Mouse (Mus musculus): ENCODE measurements around the gene Rp9.
"Not testable (repeated sequence)": the region's sequence is repeated elsewhere in the genome, so short reads cannot be mapped to it uniquely, and the experiment has no call there.

Gene Rp9

GRCm38 (mm10) chr9:22461946-22462345, 7.6 kb downstream of the Rp9 start:
- DNase-seq (ENCODE audit: low spot score): no peak

- no peak for DNase-seq (ENCODE audit: low spot score)
Measured at GRCm38 (mm10) chr9:22457142-22457835, 12.3 kb downstream of the Rp9 start.

GRCm38 (mm10) chr9:22455041-22455440, 14.5 kb downstream of the Rp9 start:
- DNase-seq (ENCODE audit: low spot score): no peak

- DNase-seq (ENCODE audit: low spot score): not testable (repeated sequence)
Measured at GRCm38 (mm10) chr9:22453990-22454389, 15.6 kb downstream of the Rp9 start, which contains the start of gene Gm17545. Gene Gm17545, plus strand, starts transcription at chr9:22454290.

DNA sequence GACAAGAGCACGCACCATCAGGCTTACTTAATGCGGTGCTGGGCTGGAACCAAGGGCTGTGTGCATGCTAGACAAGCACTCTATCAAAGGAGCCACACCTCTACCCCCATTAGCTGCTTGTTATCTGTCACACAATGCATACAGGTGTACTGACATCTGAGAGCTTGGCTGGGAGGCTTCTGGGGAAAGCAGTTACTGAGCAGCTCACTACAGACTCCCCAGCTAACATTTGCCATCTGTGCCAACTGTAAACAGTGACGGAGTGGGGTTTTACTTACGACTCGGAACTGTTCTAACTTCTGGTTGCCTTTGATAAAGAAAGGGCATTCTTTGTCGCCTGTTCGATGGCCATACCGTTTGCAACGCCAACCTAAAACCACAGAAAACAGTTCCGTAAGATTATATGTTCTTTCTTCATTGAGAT, 16.0 kb downstream of the Rp9 start:
- DNase-seq (ENCODE audit: low spot score): no peak

DNA sequence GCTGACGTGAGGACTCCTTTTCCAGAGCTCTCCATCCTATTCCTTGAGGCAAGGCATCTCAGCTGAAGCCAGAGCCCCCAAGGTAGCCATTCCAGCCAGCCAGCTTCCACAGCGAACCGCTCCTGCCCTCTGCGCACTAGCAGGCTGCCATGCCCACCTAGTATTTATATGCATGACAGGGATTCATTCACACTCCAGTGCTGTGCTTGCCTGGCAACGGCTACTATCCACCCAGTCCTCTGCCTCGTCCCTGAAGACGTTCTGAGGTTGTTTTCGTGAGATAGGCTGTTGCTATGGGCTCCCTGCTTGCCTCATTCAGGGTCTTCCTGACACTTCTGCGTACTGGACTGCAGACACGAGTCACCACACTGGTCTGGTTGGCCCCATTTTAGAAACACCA, 16.8 kb downstream of the Rp9 start:
- DNase-seq (ENCODE audit: low spot score): no peak

GRCm38 (mm10) chr9:22449209-22449608, 20.3 kb downstream of the Rp9 start:
- DNase-seq (ENCODE audit: low spot score): no peak

- DNase-seq (ENCODE audit: low spot score): no peak
Measured at GRCm38 (mm10) chr9:22448420-22448819, 21.1 kb downstream of the Rp9 start.

GRCm38 (mm10) chr9:22447213-22447612, 22.3 kb downstream of the Rp9 start:
- DNase-seq (ENCODE audit: low spot score): no peak

- no peak for DNase-seq (ENCODE audit: low spot score)
Measured at GRCm38 (mm10) chr9:22445123-22445522, 24.4 kb downstream of the Rp9 start.

GRCm38 (mm10) chr9:22443157-22443556, 26.4 kb downstream of the Rp9 start:
- no peak for DNase-seq (ENCODE audit: low spot score)

DNA sequence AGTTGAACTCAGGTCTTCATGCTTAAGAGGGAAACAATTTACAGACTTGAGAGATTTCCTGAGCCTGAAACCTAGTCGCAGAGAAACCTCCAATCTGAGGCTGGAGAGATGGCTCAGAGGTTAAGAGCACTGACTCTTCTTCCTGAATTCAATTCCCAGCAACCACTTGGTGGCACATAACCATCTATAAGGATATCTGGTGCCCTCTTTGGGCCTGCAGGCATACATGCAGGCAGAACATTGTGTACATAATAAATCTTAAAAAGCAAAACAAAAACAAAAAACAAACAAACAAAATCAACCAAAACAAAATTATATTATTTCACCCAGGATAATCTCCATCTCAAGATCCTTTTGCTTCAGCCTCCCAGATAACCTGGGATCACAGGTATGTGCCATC, 30.7 kb downstream of the Rp9 start:
- no peak for DNase-seq (ENCODE audit: low spot score)

GRCm38 (mm10) chr9:22434101-22434500, 35.4 kb downstream of the Rp9 start:
- DNase-seq (ENCODE audit: low spot score): no peak

DNA sequence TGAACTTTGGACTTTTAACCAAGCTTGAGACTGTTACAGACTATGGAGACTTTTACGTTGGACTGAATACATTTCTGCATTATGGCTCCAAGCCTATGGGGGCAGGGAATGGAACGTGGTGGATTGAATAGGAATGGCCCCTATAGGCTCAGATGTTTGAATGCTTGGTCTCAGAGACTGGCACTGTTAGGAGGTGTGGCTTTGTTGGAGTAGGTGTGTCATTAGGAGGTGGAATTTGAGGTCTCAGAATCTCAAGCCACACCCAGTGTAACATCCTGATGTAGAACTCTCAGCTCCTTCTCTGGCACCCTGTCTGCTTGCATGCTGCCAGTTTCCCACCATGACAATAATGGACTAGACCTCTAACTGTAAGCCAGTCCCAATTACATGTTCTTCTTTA, 36.3 kb downstream of the Rp9 start:
- DNase-seq (ENCODE audit: low spot score): no peak

DNA sequence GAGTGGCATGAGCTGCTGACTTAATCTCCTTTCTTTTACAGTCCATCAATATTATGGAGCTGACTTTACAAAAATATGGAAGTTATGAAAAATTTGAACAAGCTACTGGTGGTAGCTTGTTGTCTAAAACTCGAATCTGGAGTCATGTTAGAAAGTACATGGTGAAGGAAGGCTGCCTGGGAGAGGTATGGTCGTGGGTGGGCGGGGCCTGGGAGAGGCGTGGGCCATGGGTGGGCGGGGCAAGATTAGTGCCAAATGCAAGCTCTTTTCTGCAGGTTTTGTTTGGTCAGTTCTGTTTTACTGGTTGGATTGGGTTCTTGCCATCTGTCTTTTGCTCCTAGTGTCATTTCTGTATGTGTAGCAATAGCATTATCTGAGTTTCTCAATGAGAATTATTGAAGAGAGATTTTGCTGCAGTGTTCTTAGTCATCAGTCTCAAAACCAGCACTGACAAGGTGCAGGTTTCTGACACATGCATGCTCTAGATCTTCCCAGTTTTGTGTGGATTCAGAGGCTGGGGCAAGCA, 39.2 kb downstream of the Rp9 start:
- no peak for DNase-seq (ENCODE audit: low spot score)

DNA sequence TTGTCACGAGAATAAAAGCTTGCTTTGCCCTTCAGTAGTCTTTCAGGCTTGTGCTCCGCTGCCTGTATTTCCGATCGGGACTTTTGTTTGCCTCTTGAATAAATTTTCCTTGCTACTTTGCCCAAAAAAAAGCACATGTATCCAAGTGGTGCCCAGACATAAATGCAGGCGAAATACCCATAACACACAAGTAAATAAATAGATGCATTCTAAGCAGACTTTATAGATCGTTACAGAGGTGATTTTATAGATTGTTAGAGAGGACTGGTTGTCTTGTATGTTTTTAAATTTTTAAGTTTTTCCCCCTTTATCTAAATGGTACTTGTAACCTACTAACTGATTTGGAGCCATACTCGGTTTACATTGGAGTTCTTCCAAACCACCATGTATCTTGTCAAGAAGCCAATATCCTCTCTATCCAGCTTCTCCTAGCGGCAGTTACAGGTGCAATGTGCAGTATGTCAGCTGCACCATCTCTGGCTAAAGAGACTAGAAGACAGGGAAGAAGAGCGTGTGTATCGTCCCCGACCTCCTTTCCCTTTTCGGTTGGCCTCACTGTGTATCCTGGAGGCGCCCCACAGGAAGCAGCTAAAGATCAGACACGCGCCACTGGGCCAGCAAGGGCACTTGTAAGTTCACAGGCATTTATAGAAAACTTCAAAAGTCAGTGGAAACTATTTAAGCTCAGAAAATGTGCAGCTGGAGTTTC, 39.9 kb downstream of the Rp9 start:
- no peak for DNase-seq (ENCODE audit: low spot score)

GRCm38 (mm10) chr9:22428666-22429410, 40.7 kb downstream of the Rp9 start:
- DNase-seq (ENCODE audit: low spot score): no peak

- no peak for DNase-seq (ENCODE audit: low spot score)
Measured at GRCm38 (mm10) chr9:22428028-22428665, 41.4 kb downstream of the Rp9 start.

DNA sequence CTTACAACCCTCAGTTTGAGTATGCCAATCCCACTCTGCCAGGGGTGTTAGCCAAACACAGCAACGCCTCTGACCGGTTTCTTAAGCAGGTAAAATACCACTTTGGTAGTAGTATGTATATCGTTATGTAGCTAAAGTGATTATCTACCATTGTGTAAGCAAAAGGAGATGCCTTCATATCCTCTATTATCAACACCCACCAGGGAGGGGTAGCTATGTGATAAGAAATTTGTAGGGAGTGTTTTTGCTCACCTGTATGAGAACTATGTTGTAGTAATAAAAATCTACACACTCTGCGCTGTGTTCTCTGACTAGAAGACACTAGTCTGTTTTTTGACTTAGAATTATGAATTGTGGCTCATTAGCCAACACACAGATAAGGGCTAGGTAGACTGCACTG, 44.8 kb downstream of the Rp9 start:
- no peak for DNase-seq (ENCODE audit: low spot score)

DNA sequence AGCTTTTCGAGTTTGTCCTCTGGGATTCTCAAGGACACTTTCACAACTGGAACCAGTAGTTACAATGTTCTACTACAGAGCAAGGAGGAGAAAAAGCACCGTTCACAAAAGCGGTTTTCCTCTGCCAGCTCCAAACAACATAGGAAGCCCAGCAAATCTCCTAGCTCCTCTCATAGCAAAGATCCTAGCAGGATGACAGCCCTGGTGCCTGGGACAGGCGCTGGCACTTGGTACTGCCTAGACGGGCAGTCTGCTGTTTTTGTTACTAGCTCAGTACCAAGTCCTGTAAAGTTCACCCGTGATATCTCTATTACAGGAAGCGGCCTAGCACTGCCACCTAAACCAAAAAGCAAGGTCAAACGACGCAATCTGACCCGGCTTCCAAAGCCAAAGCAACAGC, 45.3 kb downstream of the Rp9 start:
- no peak for DNase-seq (ENCODE audit: low spot score)

GRCm38 (mm10) chr9:22423507-22423906, 46.0 kb downstream of the Rp9 start:
- DNase-seq (ENCODE audit: low spot score): no peak

DNA sequence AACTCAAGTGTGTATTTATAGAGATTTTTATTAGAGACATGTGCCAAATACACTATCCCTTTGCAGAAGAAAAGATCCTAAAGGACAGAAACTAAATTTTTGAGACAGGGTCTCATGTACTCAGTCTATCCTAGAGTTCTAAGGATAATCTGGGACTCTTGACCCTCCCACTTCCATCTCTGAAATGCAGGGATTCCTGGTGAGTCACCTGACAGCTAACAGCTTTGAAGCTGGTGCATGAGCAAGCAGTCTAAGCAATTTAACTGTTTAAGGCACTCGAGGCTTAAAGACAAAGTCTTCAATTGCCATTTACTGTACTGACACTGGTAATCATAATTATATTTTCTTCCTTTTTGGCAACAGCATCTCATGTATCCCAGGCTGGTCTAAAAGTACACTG, 47.0 kb downstream of the Rp9 start:
- DNase-seq (ENCODE audit: low spot score): no peak

Measured in ovary, adult 18-20 months (tissue).